Mouse (Mus musculus) neural tube, embryonic 14.5 days (tissue): ENCODE measurements around the gene Tvp23b. TPM values are rescaled to one million over a fixed set of nuclear protein-coding genes. Genes with fewer than 3 reads are reported as not detected.

ENCODE experiments used
- ATAC-seq: fragments of 200-750 bp; cut with Nextera tagmentation; 2 replicates; pipeline ENCODE4 v1.8.0; 2017; ENCODE audit warnings: low read depth, mild to moderate bottlenecking, moderate TSS enrichment, moderate library complexity
- H3K27ac ChIP-seq: fragments of 300-500 bp; sonication (generic); 2 replicates; pipeline ENCODE4 v1.5.1; 2014; ENCODE audit warnings: low read depth, mild to moderate bottlenecking, control low read depth, low read length, moderate library complexity, mixed read lengths
- H3K27me3 ChIP-seq: fragments of 300-500 bp; sonication (generic); 2 replicates; pipeline ENCODE4 v1.6.1; 2014; ENCODE audit warnings: low read length; ENCODE audit not compliant: control insufficient read depth, insufficient read depth
- H3K36me3 ChIP-seq: fragments of 300-500 bp; sonication (generic); 2 replicates; pipeline ENCODE4 v1.6.1; 2014; ENCODE audit warnings: low read length, mixed read lengths; ENCODE audit not compliant: control insufficient read depth, insufficient read depth
- H3K4me1 ChIP-seq: fragments of 300-500 bp; sonication (generic); 2 replicates; pipeline ENCODE4 v1.6.1; 2014; ENCODE audit warnings: low read length; ENCODE audit not compliant: control insufficient read depth, insufficient read depth
- H3K4me2 ChIP-seq: fragments of 300-500 bp; sonication (generic); 2 replicates; pipeline ENCODE4 v1.6.1; 2014; ENCODE audit warnings: mild to moderate bottlenecking, low read depth, low read length, control low read depth
- H3K4me3 ChIP-seq: fragments of 300-500 bp; sonication (generic); 2 replicates; pipeline ENCODE4 v1.5.1; 2014; ENCODE audit warnings: low read depth, low read length, control low read depth, mixed read lengths
- H3K9ac ChIP-seq: fragments of 300-500 bp; sonication (generic); replicated peaks from 2 replicates; pipeline ENCODE4 v1.6.1; 2014; ENCODE audit warnings: low read depth, mild to moderate bottlenecking, control low read depth, low read length, mixed read lengths
- H3K9me3 ChIP-seq: fragments of 300-500 bp; sonication (generic); 2 replicates; pipeline ENCODE4 v1.6.1; 2016; ENCODE audit warnings: low read length; ENCODE audit not compliant: control insufficient read depth
- WGBS: fragments of 180-500 bp; shearing (Covaris S2); extraction: QIAGEN DNeasy Blood & Tissue Kit; methylation state at CpG from one replicate; pipeline ENCODE4 v1.1.7; 2014; 5-methylcytosine and 5-hydroxymethylcytosine counted together
- polyA plus RNA-seq: library from polyadenylated mRNA; unstranded; fragments of >200 nt; fragmentation: Nextera tagmentation; extraction: Ambion mirVana; gene quantifications from 2 replicates; pipeline ENCODE4 v1.2.1, GENCODE M21; 2014

Gene Tvp23b
- polyA plus RNA-seq, 1 experiment from 2014 or later, result 45.3 TPM

- WGBS, result 93% methylated on average over 6 of the region's 6 CpGs
Measured at GRCm38 (mm10) chr11:62853334-62853733, 25.9 kb upstream of the Tvp23b start.

GRCm38 (mm10) chr11:62865562-62865961 lies 13.7 kb upstream of the Tvp23b start:
- Histone ChIP-seq H3K9ac (no peak overlapping the region), H3K4me2 (no peak overlapping the region), H3K27me3 (no peaks in the 10 kb centered on the region), H3K4me1 (no peaks in the 10 kb centered on the region), H3K27ac (no peak overlapping the region), H3K9me3 (no peaks in the 10 kb centered on the region), H3K4me3 (no peak overlapping the region), H3K36me3 (no peaks in the 10 kb centered on the region)
- no peak for ATAC-seq
- 76% methylated on average over 4 of the region's 4 CpGs for WGBS

More at GRCm38 (mm10) chr11:62853334-62853733, 25.9 kb upstream of the Tvp23b start:
- no peak overlapping the region for H3K9ac ChIP-seq
- no peak overlapping the region for H3K4me3 ChIP-seq
- no peaks in the 10 kb centered on the region for H3K9me3 ChIP-seq
- H3K4me1 ChIP-seq, result no peaks in the 10 kb centered on the region
- ATAC-seq, result no peak
- no peak overlapping the region for H3K4me2 ChIP-seq
- no peak overlapping the region for H3K27ac ChIP-seq
- no peaks in the 10 kb centered on the region for H3K27me3 ChIP-seq
- no peaks in the 10 kb centered on the region for H3K36me3 ChIP-seq

- no peaks in the 10 kb centered on the region for H3K27me3 ChIP-seq
- no peak overlapping the region for H3K4me3 ChIP-seq
- no peaks in the 10 kb centered on the region for H3K4me1 ChIP-seq
- WGBS, result 88% methylated on average over 7 of the region's 7 CpGs
- no peak overlapping the region for H3K9ac ChIP-seq
- no peak overlapping the region for H3K4me2 ChIP-seq
- no peak overlapping the region for H3K27ac ChIP-seq
- no peak for ATAC-seq
- no peaks in the 10 kb centered on the region for H3K9me3 ChIP-seq
- H3K36me3 ChIP-seq, result no peaks in the 10 kb centered on the region
Measured at GRCm38 (mm10) chr11:62866685-62867084, 12.6 kb upstream of the Tvp23b start.

- no peaks in the 10 kb centered on the region for H3K27me3 ChIP-seq
- H3K36me3 ChIP-seq, result no peaks in the 10 kb centered on the region
- ATAC-seq, result no peak
- no peak overlapping the region for H3K4me2 ChIP-seq
- no peak overlapping the region for H3K9ac ChIP-seq
- H3K9me3 ChIP-seq, result no peaks in the 10 kb centered on the region
- 76% methylated on average over 5 of the region's 5 CpGs for WGBS
- H3K4me1 ChIP-seq, result no peaks in the 10 kb centered on the region
- no peak overlapping the region for H3K4me3 ChIP-seq
- H3K27ac ChIP-seq, result no peak overlapping the region
Measured at GRCm38 (mm10) chr11:62869201-62869600, 10.1 kb upstream of the Tvp23b start.

GRCm38 (mm10) chr11:62869715-62870371 lies 9.4 kb upstream of the Tvp23b start:
- no peaks in the 10 kb centered on the region for H3K9me3 ChIP-seq
- no peak overlapping the region for H3K9ac ChIP-seq
- H3K4me1 ChIP-seq, result no peaks in the 10 kb centered on the region
- 85% methylated on average over 8 of the region's 8 CpGs for WGBS
- ATAC-seq, result no peak
- H3K4me3 ChIP-seq, result no peak overlapping the region
- H3K36me3 ChIP-seq, result no peaks in the 10 kb centered on the region
- H3K4me2 ChIP-seq, result no peak overlapping the region
- no peaks in the 10 kb centered on the region for H3K27me3 ChIP-seq
- no peak overlapping the region for H3K27ac ChIP-seq

- Histone ChIP-seq H3K36me3 (no peaks in the 10 kb centered on the region), H3K4me1 (no peaks in the 10 kb centered on the region), H3K4me2 (no peak overlapping the region), H3K9ac (no peak overlapping the region), H3K27me3 (no peaks in the 10 kb centered on the region), H3K4me3 (no peak overlapping the region), H3K9me3 (no peaks in the 10 kb centered on the region), H3K27ac (no peak overlapping the region)
- no peak for ATAC-seq
- 86% methylated on average over 9 of the region's 9 CpGs for WGBS
Measured at GRCm38 (mm10) chr11:62873479-62873878, 5.8 kb upstream of the Tvp23b start.

GRCm38 (mm10) chr11:62875696-62876095 lies 3.6 kb upstream of the Tvp23b start:
- Histone ChIP-seq H3K4me2 (no peak overlapping the region), H3K4me1 (no peaks in the 10 kb centered on the region), H3K4me3 (no peak overlapping the region), H3K9me3 (no peaks in the 10 kb centered on the region), H3K27ac (no peak overlapping the region), H3K36me3 (no peaks in the 10 kb centered on the region), H3K9ac (no peak overlapping the region), H3K27me3 (no peaks in the 10 kb centered on the region)
- ATAC-seq, result no peak
- 81% methylated on average over 1 of the region's 1 CpGs for WGBS

- H3K4me2 ChIP-seq, result no peak overlapping the region
- no peaks in the 10 kb centered on the region for H3K27me3 ChIP-seq
- H3K9ac ChIP-seq, result no peak overlapping the region
- ATAC-seq, result no peak
- no peaks in the 10 kb centered on the region for H3K9me3 ChIP-seq
- no peak overlapping the region for H3K4me3 ChIP-seq
- 86% methylated on average over 4 of the region's 4 CpGs for WGBS
- H3K36me3 ChIP-seq, result no peaks in the 10 kb centered on the region
- no peaks in the 10 kb centered on the region for H3K4me1 ChIP-seq
- no peak overlapping the region for H3K27ac ChIP-seq
Measured at GRCm38 (mm10) chr11:62876445-62876844, 2.8 kb upstream of the Tvp23b start.

GRCm38 (mm10) chr11:62877391-62877790 lies 1.9 kb upstream of the Tvp23b start:
- no peaks in the 10 kb centered on the region for H3K27me3 ChIP-seq
- WGBS, result 88% methylated on average over 1 of the region's 1 CpGs
- no peak overlapping the region for H3K9ac ChIP-seq
- ATAC-seq, result no peak
- H3K27ac ChIP-seq, result no peak overlapping the region
- H3K36me3 ChIP-seq, result no peaks in the 10 kb centered on the region
- H3K4me3 ChIP-seq, result no peak overlapping the region
- no peaks in the 10 kb centered on the region for H3K9me3 ChIP-seq
- no peak overlapping the region for H3K4me2 ChIP-seq
- H3K4me1 ChIP-seq, result no peaks in the 10 kb centered on the region
